Mouse (Mus musculus): ENCODE results near the gene Glyctk.

Gene Glyctk

DNA sequence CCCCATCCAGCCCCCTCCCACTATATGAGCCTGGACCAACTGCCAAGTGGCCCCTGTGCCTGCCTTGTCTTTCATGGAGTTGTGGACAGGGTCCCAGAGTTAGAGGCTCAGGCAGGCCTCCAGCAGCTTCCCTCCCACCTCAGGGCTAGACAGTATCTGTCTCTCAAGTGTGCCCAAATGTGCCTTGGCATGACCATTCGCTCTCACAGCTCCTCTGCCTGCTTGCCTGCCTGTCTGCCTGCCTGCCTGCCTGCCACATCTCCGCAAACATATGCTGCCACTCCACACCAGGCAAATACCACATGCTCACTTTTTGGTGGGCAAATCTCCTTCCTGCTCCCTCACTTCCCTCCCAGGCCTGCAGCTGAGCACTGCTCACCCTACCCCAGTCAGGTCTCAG is 12.4 kb downstream of the Glyctk start:
- DNase-seq = no peak

- no peak for DNase-seq
Observed at GRCm38 (mm10) chr9:106144176-106144575, 13.8 kb downstream of the Glyctk start.

- DNase-seq = no peak
Observed at GRCm38 (mm10) chr9:106141955-106142354, 16.0 kb downstream of the Glyctk start.

DNA sequence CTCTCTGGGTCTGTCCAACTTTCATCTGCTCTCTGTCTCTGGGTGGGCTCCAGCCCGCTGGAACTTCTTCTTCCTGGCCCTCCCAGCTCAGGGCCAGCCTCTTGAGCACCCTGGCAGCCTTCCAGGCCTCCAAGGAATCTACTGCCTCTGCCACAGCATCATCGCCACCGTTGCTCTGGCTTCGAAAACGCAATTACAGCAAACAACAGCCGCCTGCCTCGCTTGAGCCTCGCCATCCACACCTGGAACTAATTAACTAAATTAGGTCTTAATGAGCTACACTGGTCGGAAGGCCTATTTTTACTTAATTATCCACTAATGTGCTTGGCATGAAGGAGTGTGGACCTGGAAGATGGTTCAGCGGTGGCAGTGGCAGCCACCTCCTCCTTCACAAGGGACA is 18.2 kb downstream of the Glyctk start:
- no peak for DNase-seq

DNA sequence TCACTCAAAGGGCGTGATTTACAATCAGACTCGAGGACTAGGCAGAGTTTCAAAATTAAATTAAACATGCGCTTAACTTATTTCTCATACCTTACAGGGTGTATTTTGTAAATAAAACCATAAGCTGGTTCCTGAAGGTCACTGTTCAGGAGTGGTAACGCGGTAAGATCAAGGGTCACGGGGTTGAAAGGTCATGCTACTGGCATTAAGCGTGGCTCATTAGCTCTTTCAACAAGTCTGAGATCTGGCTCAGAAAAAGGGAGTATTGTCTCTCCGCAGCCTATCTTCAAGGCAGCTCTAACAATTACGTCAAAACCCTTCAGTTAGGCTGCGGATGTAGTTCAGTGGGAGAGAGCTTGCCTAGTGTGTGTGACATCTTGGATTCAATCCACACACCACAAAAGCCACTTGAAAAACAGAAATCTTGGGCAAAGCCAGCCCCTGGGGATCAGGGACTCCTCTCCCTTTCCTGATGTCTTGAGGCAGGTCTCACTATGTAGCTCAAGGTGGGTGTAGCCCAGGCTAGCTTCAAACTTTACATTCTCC is 20.2 kb downstream of the Glyctk start:
- no peak for DNase-seq

- DNase-seq = no peak
Observed at GRCm38 (mm10) chr9:106130250-106130649, 27.7 kb downstream of the Glyctk start.

DNA sequence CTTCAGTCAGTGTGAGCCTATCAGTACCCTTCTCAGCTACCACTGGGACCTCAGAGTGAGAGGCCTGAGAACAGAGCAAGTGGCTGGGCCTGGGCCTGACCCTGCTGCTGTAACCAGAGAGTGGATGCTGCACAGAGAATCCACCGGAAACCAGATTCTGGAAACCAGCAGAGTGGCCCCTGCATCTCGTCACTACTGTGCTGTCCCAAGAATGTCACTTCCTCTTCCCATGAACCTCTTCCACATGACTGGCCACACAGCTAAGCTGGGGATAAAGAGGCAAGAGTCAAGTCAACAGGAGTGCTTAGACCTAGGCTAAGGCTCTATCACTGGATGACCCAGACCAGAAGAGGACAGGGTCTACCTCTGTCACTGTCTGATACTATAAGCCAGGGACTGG is 28.9 kb downstream of the Glyctk start:
- DNase-seq = no peak

DNA sequence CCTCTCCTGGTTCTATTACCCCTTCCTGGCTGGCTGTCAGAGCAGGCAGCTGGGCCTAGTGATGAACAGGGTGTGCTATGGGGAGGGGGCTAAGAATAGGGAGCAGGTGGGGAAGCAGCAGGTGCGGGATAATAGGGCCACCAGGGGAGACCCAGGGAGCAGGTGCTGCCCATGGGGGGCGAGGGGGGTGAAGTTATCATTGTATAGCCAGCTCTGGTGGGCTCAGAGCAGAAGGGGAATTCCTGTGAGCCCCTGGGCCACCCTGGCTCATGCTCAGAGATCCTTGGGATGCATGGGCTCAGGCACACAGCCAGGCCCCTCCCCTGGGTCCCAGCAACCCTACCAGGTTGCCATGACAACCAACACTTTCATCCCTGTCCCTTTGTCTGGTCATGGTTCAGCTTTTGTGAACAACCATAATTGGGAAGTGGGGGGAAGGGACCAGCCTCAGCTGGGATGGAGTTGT is 31.1 kb downstream of the Glyctk start:
- DNase-seq = no peak

DNA sequence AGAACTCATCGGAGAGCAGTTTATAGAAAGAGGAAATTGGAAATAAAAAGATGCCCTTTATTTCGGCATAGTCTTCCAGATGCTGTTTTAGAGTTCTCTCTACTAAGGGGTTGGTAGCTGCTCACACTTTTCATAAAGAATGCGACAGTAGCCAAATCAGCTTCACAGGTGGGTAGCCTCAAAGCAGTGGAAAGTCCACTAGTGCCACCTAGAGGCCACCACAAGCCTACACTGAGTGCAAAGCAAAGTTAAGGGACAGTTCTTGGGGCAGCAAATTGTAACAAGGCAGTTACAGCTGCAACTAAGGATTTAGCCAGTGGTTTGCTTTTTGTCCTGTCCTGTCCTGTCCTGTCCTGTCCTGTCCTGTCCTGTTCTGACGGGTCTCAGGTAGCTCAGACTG is 34.3 kb downstream of the Glyctk start:
- DNase-seq = peak; percentile 54

GRCm38 (mm10) chr9:106119075-106119474 is 38.9 kb downstream of the Glyctk start:
- no peak for DNase-seq

DNA sequence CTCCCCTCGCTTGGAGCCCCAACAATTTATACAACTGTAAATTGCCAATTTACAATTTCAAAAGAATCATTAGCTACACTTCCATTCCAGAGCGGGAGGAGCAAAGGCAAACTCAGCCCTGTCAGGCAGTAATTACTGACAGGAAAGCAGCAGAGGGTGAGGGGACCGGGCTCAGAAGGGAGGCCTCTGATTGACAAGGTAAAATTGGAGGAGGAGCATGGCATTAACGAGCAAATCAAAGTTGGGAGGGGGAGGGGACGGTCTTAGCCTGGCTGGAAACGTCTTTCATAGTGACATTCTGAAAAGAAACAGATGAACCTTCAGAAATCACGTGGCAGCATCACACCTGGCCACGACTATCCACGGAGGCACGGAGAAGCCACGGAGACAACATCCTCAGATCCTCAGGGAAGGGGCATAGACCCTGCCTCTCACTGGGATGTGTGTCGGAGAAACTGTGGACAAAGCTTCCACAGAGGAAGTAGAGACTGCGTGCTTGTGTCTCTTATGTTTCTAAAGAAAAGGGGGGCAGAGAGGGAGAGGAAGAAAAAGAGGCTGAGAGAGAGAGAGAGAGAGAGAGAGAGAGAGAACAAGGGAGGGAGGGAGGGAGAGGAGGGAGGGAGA is 42.0 kb downstream of the Glyctk start:
- no peak for DNase-seq

DNA sequence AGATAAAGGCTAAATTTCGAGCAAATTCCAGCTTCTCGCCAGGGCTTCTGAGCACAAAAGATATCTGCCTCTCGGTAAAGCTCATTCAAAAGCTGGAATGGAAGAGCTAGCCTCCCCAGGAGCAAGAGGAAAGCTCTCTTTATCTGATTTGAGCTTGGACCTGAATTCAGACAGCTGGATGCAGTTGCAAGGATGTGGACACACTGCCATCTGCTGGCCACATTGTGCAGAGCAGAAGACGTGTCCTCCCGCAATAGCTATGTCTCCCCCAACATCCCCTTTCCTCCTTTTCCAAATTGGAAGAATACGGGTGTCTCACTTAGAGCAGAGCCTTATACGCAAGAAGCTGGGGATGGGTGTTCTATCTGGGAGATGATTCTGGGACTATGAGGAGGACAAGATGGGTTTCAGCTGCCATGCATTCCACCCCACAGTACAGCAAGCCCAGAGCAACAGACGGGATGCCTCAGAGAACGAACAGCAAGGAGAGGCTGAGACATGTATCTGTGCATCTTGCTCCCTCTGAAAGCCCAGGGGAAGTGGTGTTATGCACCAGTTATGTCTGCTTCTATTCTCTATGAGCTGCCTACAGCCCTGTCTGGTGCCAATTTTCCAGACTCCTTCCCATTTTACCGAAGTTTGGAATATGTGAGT is 45.0 kb downstream of the Glyctk start:
- DNase-seq = peak; percentile 78

DNA sequence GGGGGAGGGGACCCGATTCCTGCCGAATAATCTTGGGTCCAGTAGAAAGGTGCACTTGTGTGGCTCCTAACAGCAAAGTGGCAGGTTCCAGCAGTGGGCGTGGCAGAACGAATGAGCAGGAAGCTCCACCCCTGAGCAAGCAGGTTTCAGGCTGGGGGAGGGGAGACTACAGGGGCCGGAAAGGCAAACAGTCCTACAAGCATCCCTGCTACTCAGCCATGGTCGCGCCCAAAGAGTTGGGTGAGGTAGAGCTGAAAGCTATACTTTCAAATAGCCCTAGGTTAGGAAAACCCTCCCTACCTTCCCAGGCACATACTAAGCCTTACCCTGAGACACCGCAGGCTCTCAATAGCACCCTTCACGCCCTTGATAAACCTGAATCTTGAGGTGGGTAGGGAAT is 51.7 kb downstream of the Glyctk start:
- no peak for DNase-seq

DNA sequence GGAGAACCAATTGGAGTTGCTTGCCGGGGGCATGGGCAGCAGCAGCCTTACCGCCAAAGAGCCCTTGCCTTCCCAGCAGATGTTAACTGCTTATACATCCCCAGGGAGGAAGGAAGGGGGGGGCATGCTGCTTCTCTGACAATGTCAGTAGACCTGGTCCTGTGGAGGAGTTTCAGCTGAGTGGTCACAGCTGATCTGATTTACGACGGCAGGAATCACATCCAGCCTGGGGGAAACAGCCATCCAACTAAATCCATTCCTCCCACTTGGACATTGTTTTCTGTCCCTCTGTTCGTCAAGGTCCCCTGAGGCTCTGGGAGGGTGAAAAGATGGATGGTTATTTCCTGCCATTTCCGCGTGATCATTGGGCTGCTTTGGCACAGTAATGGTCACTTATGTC is 53.5 kb downstream of the Glyctk start:
- no peak for DNase-seq

All from lung, postnatal 36 days (tissue).